ENCODE assay signal across 14 mouse cellular contexts in genomic region chr9:109041351-109041750, GRCm38 (mm10). TPM values are rescaled to one million over a fixed set of nuclear protein-coding genes. Genes with fewer than 3 reads are reported as not detected.
DNase-seq lines count a peak whose midpoint lies in the region; ATAC-seq lines count a peak whose summit lies in the region.
"Had no signal": no experiment of that assay in that cellular context is flagged by ENCODE, and none has a peak within 500 bp of the region (broad histone marks: within the 10 kb centered on the region; RNA-seq: fewer than 3 reads in every experiment).

No protein-coding gene starts in this region.

- peaks cover 15 to 36% of the 10 kb centered on the region in 2 experiments for H3K4me1 ChIP-seq in heart, embryonic 14.5 days (ENCODE audit: control insufficient read depth in 2 of 2, insufficient read depth in 2 of 2, low read length in 2 of 2)
- H3K4me1 ChIP-seq in lung, embryonic 16.5 days (replicated peaks; ENCODE audit: control insufficient read depth, insufficient read depth, low read length): peaks cover 30% of the 10 kb centered on the region
- peaks cover 21% of the 10 kb centered on the region for H3K4me1 ChIP-seq in intestine, embryonic 14.5 days (replicated peaks; ENCODE audit: control insufficient read depth, insufficient read depth, low read length)
- peaks cover 27% of the 10 kb centered on the region for H3K4me1 ChIP-seq in stomach, embryonic 15.5 days
- peaks cover 9% of the 10 kb centered on the region; the same call in 1 of the 2 replicates for H3K4me1 ChIP-seq in hindbrain, embryonic 14.5 days (replicated peaks; ENCODE audit: control insufficient read depth, insufficient read depth, low read length)

- peak overlapping the region; percentile 38 for H3K9ac ChIP-seq in heart, embryonic 14.5 days (ENCODE audit: low read length)
- peak overlapping the region; percentile 23 for H3K9ac ChIP-seq in lung, embryonic 16.5 days (ENCODE audit: low read length)
- no peak overlapping the region for H3K9ac ChIP-seq in intestine, embryonic 14.5 days (ENCODE audit: low read length)
- H3K9ac ChIP-seq in stomach, embryonic 15.5 days: no peak overlapping the region
- no peak overlapping the region for H3K9ac ChIP-seq in hindbrain, embryonic 14.5 days
- H3K9ac ChIP-seq: liver, embryonic 12.5 days had no signal

- H3K36me3 ChIP-seq in heart, embryonic 14.5 days (ENCODE audit: control insufficient read depth, insufficient read depth, low read length): peaks cover 7% of the 10 kb centered on the region; the same call in 1 of the 2 replicates
- H3K36me3 ChIP-seq in lung, embryonic 16.5 days (ENCODE audit: control insufficient read depth, insufficient read depth, low read length): 0 out of 2 replicates have a peak, but pooled peaks cover 2% of the 10 kb centered on the region
- no peaks in the 10 kb centered on the region for H3K36me3 ChIP-seq in intestine, embryonic 14.5 days (ENCODE audit: control insufficient read depth, insufficient read depth, low read length)
- H3K36me3 ChIP-seq in stomach, embryonic 15.5 days: no peaks in the 10 kb centered on the region
- H3K36me3 ChIP-seq in hindbrain, embryonic 14.5 days (replicated peaks; ENCODE audit: control insufficient read depth, insufficient read depth): no peaks in the 10 kb centered on the region
- H3K36me3 ChIP-seq: liver, embryonic 12.5 days had no signal

- ATAC-seq in heart, embryonic 14.5 days (ENCODE audit: insufficient number of reproducible peaks, insufficient read depth, low FRiP score, low read depth): no peak
- ATAC-seq in lung, embryonic 16.5 days (ENCODE audit: low read depth): peak; percentile 1; the same call in 1 of the 2 replicates
- peak; percentile 9 for ATAC-seq in intestine, embryonic 14.5 days (replicated peaks; ENCODE audit: low FRiP score, low TSS enrichment, low read depth)
- ATAC-seq in stomach, embryonic 15.5 days (ENCODE audit: insufficient read depth, low FRiP score, low read depth): no peak
- ATAC-seq in hindbrain, embryonic 14.5 days (ENCODE audit: low FRiP score): no peak
- ATAC-seq: forebrain, embryonic 14.5 days; midbrain, embryonic 16.5 days had no signal

- DNase-seq in heart, adult 18-20 months: no peak
- no peak for DNase-seq in lung, postnatal 14 days
- DNase-seq in intestine, embryonic 14.5 days (ENCODE audit: low spot score): no peak
- DNase-seq in hindbrain, embryonic 14.5 days (ENCODE audit: low spot score): no peak
- DNase-seq: adrenal gland, postnatal 10 days; cerebellum, adult 2 months; right cerebral cortex, postnatal 4 days; thymus, postnatal 36 days had no signal

- H3K4me2 ChIP-seq in heart, embryonic 14.5 days (ENCODE audit: low read length): peak overlapping the region; percentile 86
- peak overlapping the region; percentile 21; the same call in 1 of the 2 replicates for H3K4me2 ChIP-seq in lung, embryonic 16.5 days (ENCODE audit: low read depth, low read length)
- peak overlapping the region; percentile 18; the same call in 1 of the 2 replicates for H3K4me2 ChIP-seq in intestine, embryonic 14.5 days (ENCODE audit: low read length)
- peak overlapping the region; percentile 78 for H3K4me2 ChIP-seq in stomach, embryonic 15.5 days
- H3K4me2 ChIP-seq in hindbrain, embryonic 14.5 days (replicated peaks): no peak overlapping the region
- H3K4me2 ChIP-seq: liver, embryonic 12.5 days had no signal

- H3K27ac ChIP-seq in heart, embryonic 14.5 days (replicated peaks in 1 of 2; ENCODE audit: control insufficient read depth in 1 of 2, insufficient read depth in 1 of 2, low read depth in 2 of 2, low read length in 2 of 2): 0 out of 4 replicates have a peak overlapping the region, but pooled peaks of 1 of the 2 experiments have one; percentile 33
- H3K27ac ChIP-seq in lung, embryonic 16.5 days (ENCODE audit: low read length): peak overlapping the region; percentile 79
- H3K27ac ChIP-seq in intestine, embryonic 14.5 days (ENCODE audit: low read depth): no peak overlapping the region
- H3K27ac ChIP-seq in stomach, embryonic 15.5 days: peak overlapping the region; percentile 51; the same call in 1 of the 2 replicates
- H3K27ac ChIP-seq in hindbrain, embryonic 14.5 days: no peak overlapping the region
- H3K27ac ChIP-seq: liver, embryonic 12.5 days had no signal

- H3K27me3 ChIP-seq in heart, embryonic 14.5 days (ENCODE audit: control insufficient read depth, insufficient read depth, low read length): no peaks in the 10 kb centered on the region
- H3K27me3 ChIP-seq in lung, embryonic 16.5 days (ENCODE audit: control insufficient read depth, insufficient read depth, low read depth, low read length): no peaks in the 10 kb centered on the region
- no peaks in the 10 kb centered on the region for H3K27me3 ChIP-seq in intestine, embryonic 14.5 days (replicated peaks; ENCODE audit: control insufficient read depth, insufficient read depth, low read length)
- H3K27me3 ChIP-seq in stomach, embryonic 15.5 days (replicated peaks): no peaks in the 10 kb centered on the region
- H3K27me3 ChIP-seq in hindbrain, embryonic 14.5 days (ENCODE audit: control insufficient read depth, insufficient read depth, low read length): no peaks in the 10 kb centered on the region

- no peaks in the 10 kb centered on the region for H3K9me3 ChIP-seq in heart, embryonic 14.5 days (ENCODE audit: control insufficient read depth, low read length)
- H3K9me3 ChIP-seq in lung, embryonic 16.5 days (ENCODE audit: control insufficient read depth, low read length): no peaks in the 10 kb centered on the region
- no peaks in the 10 kb centered on the region for H3K9me3 ChIP-seq in intestine, embryonic 14.5 days (ENCODE audit: control insufficient read depth, low read length)
- no peaks in the 10 kb centered on the region for H3K9me3 ChIP-seq in stomach, embryonic 15.5 days
- no peaks in the 10 kb centered on the region for H3K9me3 ChIP-seq in hindbrain, embryonic 14.5 days (ENCODE audit: control insufficient read depth, low read length)
- H3K9me3 ChIP-seq: liver, embryonic 12.5 days had no signal

- H3K4me3 ChIP-seq in heart, embryonic 14.5 days (ENCODE audit: control insufficient read depth in 1 of 2, insufficient read depth in 1 of 2, low read depth in 1 of 2, low read length in 2 of 2): no peak overlapping the region
- peak overlapping the region; percentile 22 for H3K4me3 ChIP-seq in lung, embryonic 16.5 days (ENCODE audit: low read length)
- H3K4me3 ChIP-seq in intestine, embryonic 14.5 days (ENCODE audit: low read depth, low read length): no peak overlapping the region
- no peak overlapping the region for H3K4me3 ChIP-seq in stomach, embryonic 15.5 days (replicated peaks)
- H3K4me3 ChIP-seq in hindbrain, embryonic 14.5 days (replicated peaks; ENCODE audit: low read length): no peak overlapping the region
- H3K4me3 ChIP-seq: liver, embryonic 12.5 days had no signal

- 43% methylated on average over 7 of the region's 7 CpGs for WGBS in heart, embryonic 14.5 days
- 38% methylated on average over 6 of the region's 7 CpGs for WGBS in lung, embryonic 16.5 days
- 67% methylated on average over 7 of the region's 7 CpGs for WGBS in intestine, embryonic 14.5 days
- whole genome bisulfite sequencing in stomach, embryonic 15.5 days: 53% methylated on average over 7 of the region's 7 CpGs
- WGBS in hindbrain, embryonic 14.5 days: 82% methylated on average over 5 of the region's 7 CpGs

RNA-seq across cellular contexts. Expression of gene Shisa5, which starts 3.0 kb away (rescaled TPM):
- 51.9 and 54.3 TPM in 2 replicates for polyA plus RNA-seq in heart, embryonic 14.5 days (2014; fragmentation: Nextera tagmentation; extraction: Ambion mirVana)
- 10 to 100 TPM; 31.4 to 55.0 TPM for total RNA-seq in heart, adult 18-20 months (2021)
- 120 and 126 TPM in 2 replicates for polyA plus RNA-seq in lung, embryonic 16.5 days (2015; fragmentation: Nextera tagmentation; extraction: Ambion mirVana)
- 80.8 and 85.8 TPM in 2 replicates for polyA plus RNA-seq in intestine, embryonic 14.5 days (2014; fragmentation: Nextera tagmentation; extraction: Ambion mirVana)
- polyA plus RNA-seq in stomach, embryonic 15.5 days (2015; fragmentation: Nextera tagmentation; extraction: Ambion mirVana): 104 and 107 TPM in 2 replicates
- polyA plus RNA-seq in hindbrain, embryonic 14.5 days (2014; fragmentation: Nextera tagmentation; extraction: Ambion mirVana): 57.9 and 60.9 TPM in 2 replicates

RNA-seq across cellular contexts. Expression of gene Trex1, which starts 18.2 kb away (rescaled TPM):
- polyA plus RNA-seq in heart, embryonic 14.5 days (2014; fragmentation: Nextera tagmentation; extraction: Ambion mirVana): 8.1 TPM in 2 replicates
- 10 to 100 TPM; 13.6 to 17.2 TPM for total RNA-seq in heart, adult 18-20 months (2021)
- 12.1 and 13.2 TPM in 2 replicates for polyA plus RNA-seq in lung, embryonic 16.5 days (2015; fragmentation: Nextera tagmentation; extraction: Ambion mirVana)
- 12.8 and 13.8 TPM in 2 replicates for polyA plus RNA-seq in intestine, embryonic 14.5 days (2014; fragmentation: Nextera tagmentation; extraction: Ambion mirVana)
- polyA plus RNA-seq in stomach, embryonic 15.5 days (2015; fragmentation: Nextera tagmentation; extraction: Ambion mirVana): 12.7 and 14.4 TPM in 2 replicates
- 9.7 and 16.2 TPM in 2 replicates for polyA plus RNA-seq in hindbrain, embryonic 14.5 days (2014; fragmentation: Nextera tagmentation; extraction: Ambion mirVana)

RNA-seq across cellular contexts. Expression of gene Atrip, which starts 32.6 kb away (rescaled TPM):
- 17.5 and 19.9 TPM in 2 replicates for polyA plus RNA-seq in heart, embryonic 14.5 days (2014; fragmentation: Nextera tagmentation; extraction: Ambion mirVana)
- 1 to 10 TPM; 8.1 to 9.8 TPM for total RNA-seq in heart, adult 18-20 months (2021)
- polyA plus RNA-seq in lung, embryonic 16.5 days (2015; fragmentation: Nextera tagmentation; extraction: Ambion mirVana): 22.8 and 24.7 TPM in 2 replicates
- 27.7 and 28.2 TPM in 2 replicates for polyA plus RNA-seq in intestine, embryonic 14.5 days (2014; fragmentation: Nextera tagmentation; extraction: Ambion mirVana)
- polyA plus RNA-seq in stomach, embryonic 15.5 days (2015; fragmentation: Nextera tagmentation; extraction: Ambion mirVana): 24.7 and 26.1 TPM in 2 replicates
- 29.0 and 29.8 TPM in 2 replicates for polyA plus RNA-seq in hindbrain, embryonic 14.5 days (2014; fragmentation: Nextera tagmentation; extraction: Ambion mirVana)

RNA-seq across cellular contexts. Expression of gene Ccdc51, which starts 40.9 kb away (rescaled TPM):
- polyA plus RNA-seq in heart, embryonic 14.5 days (2014; fragmentation: Nextera tagmentation; extraction: Ambion mirVana): 13.9 and 14.0 TPM in 2 replicates
- total RNA-seq in heart, adult 18-20 months (2021): 10 to 100 TPM; 11.4 to 14.3 TPM
- 11.2 and 13.1 TPM in 2 replicates for polyA plus RNA-seq in lung, embryonic 16.5 days (2015; fragmentation: Nextera tagmentation; extraction: Ambion mirVana)
- polyA plus RNA-seq in intestine, embryonic 14.5 days (2014; fragmentation: Nextera tagmentation; extraction: Ambion mirVana): 12.9 and 14.5 TPM in 2 replicates
- polyA plus RNA-seq in stomach, embryonic 15.5 days (2015; fragmentation: Nextera tagmentation; extraction: Ambion mirVana): 14.7 and 16.3 TPM in 2 replicates
- 11.2 and 11.3 TPM in 2 replicates for polyA plus RNA-seq in hindbrain, embryonic 14.5 days (2014; fragmentation: Nextera tagmentation; extraction: Ambion mirVana)

RNA-seq across cellular contexts. Expression of gene Tma7, which starts 41.0 kb away (rescaled TPM):
- polyA plus RNA-seq in heart, embryonic 14.5 days (2014; fragmentation: Nextera tagmentation; extraction: Ambion mirVana): 611 and 670 TPM in 2 replicates
- 100 to 1,000 TPM; 214 to 228 TPM for total RNA-seq in heart, adult 18-20 months (2021)
- 524 and 545 TPM in 2 replicates for polyA plus RNA-seq in lung, embryonic 16.5 days (2015; fragmentation: Nextera tagmentation; extraction: Ambion mirVana)
- 682 and 702 TPM in 2 replicates for polyA plus RNA-seq in intestine, embryonic 14.5 days (2014; fragmentation: Nextera tagmentation; extraction: Ambion mirVana)
- polyA plus RNA-seq in stomach, embryonic 15.5 days (2015; fragmentation: Nextera tagmentation; extraction: Ambion mirVana): 586 and 587 TPM in 2 replicates
- 710 and 800 TPM in 2 replicates for polyA plus RNA-seq in hindbrain, embryonic 14.5 days (2014; fragmentation: Nextera tagmentation; extraction: Ambion mirVana)

Comparison
In these comparisons a context has a peak if more than half of its experiments do, and no peak if none do; other contexts are left out.
1. ATAC-seq: peak in lung, embryonic 16.5 days (single experiment) and intestine, embryonic 14.5 days (single experiment); none in heart, embryonic 14.5 days (single experiment), stomach, embryonic 15.5 days (single experiment) and hindbrain, embryonic 14.5 days (single experiment).
2. H3K27ac ChIP-seq: peak in lung, embryonic 16.5 days (single experiment) and stomach, embryonic 15.5 days (single experiment); none in intestine, embryonic 14.5 days (single experiment) and hindbrain, embryonic 14.5 days (single experiment).
3. H3K9ac ChIP-seq: peak in heart, embryonic 14.5 days (single experiment) and lung, embryonic 16.5 days (single experiment); none in intestine, embryonic 14.5 days (single experiment), stomach, embryonic 15.5 days (single experiment) and hindbrain, embryonic 14.5 days (single experiment).